Mouse (Mus musculus) thymus, adult 2 months (tissue): ENCODE measurements at regions not wholly inside any gene's neighbourhood (a gene's known extent, or its start where the extent isn't known, plus 50 kb on each side); places are given as distances from the start of the nearest gene placed in this dataset.

ENCODE experiments used
- CTCF ChIP-seq: fragments of 200-500 bp; IDR thresholded peaks from 2 replicates; pipeline ENCODE4 v1.5.1; 2012; ENCODE audit warnings: mild to moderate bottlenecking, control low read depth, low read length, moderate library complexity, borderline replicate concordance; ENCODE audit not compliant: control insufficient read depth, poor library complexity, insufficient read depth; ENCODE audit errors: extremely low read depth
- POLR2A ChIP-seq: fragments of 200-500 bp; IDR thresholded peaks from 2 replicates; pipeline ENCODE4 v1.6.1; 2012; ENCODE audit warnings: mild to moderate bottlenecking, low read length, control low read depth, moderate library complexity; ENCODE audit not compliant: control insufficient read depth, poor library complexity, insufficient read depth; ENCODE audit errors: extremely low read depth

DNA sequence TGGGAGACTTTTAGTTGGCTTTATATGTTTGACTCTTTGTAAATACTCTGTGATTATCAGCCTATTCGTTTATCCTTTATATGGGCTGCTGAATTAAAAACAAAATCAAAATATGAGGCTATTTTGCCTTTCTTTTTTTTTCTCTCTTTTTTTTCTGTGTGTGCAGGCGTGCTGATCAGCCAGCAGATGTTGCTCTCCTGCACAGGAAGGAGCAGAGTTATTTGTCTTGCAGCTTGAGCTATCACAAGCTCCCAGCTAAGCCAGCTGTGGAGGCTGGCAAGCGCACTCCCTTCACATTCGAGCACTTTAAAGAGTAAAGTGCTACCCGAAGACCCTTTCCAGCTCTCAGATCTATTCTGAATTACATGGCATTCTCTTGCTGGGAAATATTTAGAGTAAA, 926.7 kb upstream of the Sel1l start:
- TF ChIP-seq CTCF (no peak), POLR2A (no peak)
